Mouse (Mus musculus) intestine, embryonic 15.5 days (tissue): ENCODE measurements around the gene Avil. TPM values are rescaled to one million over a fixed set of nuclear protein-coding genes. Genes with fewer than 3 reads are reported as not detected.

ENCODE experiments used
- ATAC-seq: fragments of 200-750 bp; cut with Nextera tagmentation; 2 replicates; pipeline ENCODE4 v1.8.0; 2017; ENCODE audit warnings: moderate TSS enrichment, moderate library complexity
- H3K27ac ChIP-seq: fragments of 300-500 bp; sonication (generic); 2 replicates; pipeline ENCODE4 v1.5.1; 2015; ENCODE audit warnings: mild to moderate bottlenecking, inconsistent platforms
- H3K27me3 ChIP-seq: fragments of 300-500 bp; sonication (generic); replicated peaks from 2 replicates; pipeline ENCODE4 v1.6.1; 2015; ENCODE audit warnings: inconsistent platforms
- H3K36me3 ChIP-seq: fragments of 300-500 bp; sonication (generic); 2 replicates; pipeline ENCODE4 v1.6.1; 2015; ENCODE audit warnings: inconsistent platforms
- H3K4me1 ChIP-seq: fragments of 300-500 bp; sonication (generic); replicated peaks from 2 replicates; pipeline ENCODE4 v1.6.1; 2015; ENCODE audit warnings: inconsistent platforms
- H3K4me2 ChIP-seq: fragments of 300-500 bp; sonication (generic); replicated peaks from 2 replicates; pipeline ENCODE4 v1.6.1; 2015; ENCODE audit warnings: mild to moderate bottlenecking, inconsistent platforms
- H3K4me3 ChIP-seq: fragments of 300-500 bp; sonication (generic); replicated peaks from 2 replicates; pipeline ENCODE4 v1.5.1; 2015; ENCODE audit warnings: inconsistent platforms
- H3K9ac ChIP-seq: fragments of 300-500 bp; sonication (generic); 2 replicates; pipeline ENCODE4 v1.6.1; 2015; ENCODE audit warnings: inconsistent platforms
- H3K9me3 ChIP-seq: fragments of 300-500 bp; sonication (generic); 2 replicates; pipeline ENCODE4 v1.6.1; 2016; ENCODE audit warnings: inconsistent platforms
- WGBS: fragments of 180-500 bp; shearing (Covaris S2); methylation state at CpG from one replicate; pipeline ENCODE4 v1.1.7; 2015; 5-methylcytosine and 5-hydroxymethylcytosine counted together
- polyA plus RNA-seq: library from polyadenylated mRNA; unstranded; fragments of >200 nt; fragmentation: Nextera tagmentation; extraction: Ambion mirVana; gene quantifications from 2 replicates; pipeline ENCODE4 v1.2.1, GENCODE M21; 2015

The Avil gene
- polyA plus RNA-seq, 1 experiment from 2014 or later: 0.21 TPM

GRCm38 (mm10) chr10:127040569-127041214, 40.2 kb downstream of the Avil start:
- peak overlapping the region; percentile 97 for H3K4me2 ChIP-seq
- WGBS: 2% methylated on average over 20 of the region's 20 CpGs
- no peaks in the 10 kb centered on the region for H3K36me3 ChIP-seq
- 0 out of 2 replicates have a peak, but pooled peaks cover 3% of the 10 kb centered on the region for H3K27me3 ChIP-seq
- peak overlapping the region; percentile 69 for H3K9ac ChIP-seq
- H3K27ac ChIP-seq: no peak overlapping the region; the same call in 1 of the 2 replicates
- H3K4me3 ChIP-seq: peak overlapping the region; percentile 85
- no peak for ATAC-seq
- H3K4me1 ChIP-seq: peaks cover 11% of the 10 kb centered on the region
- no peaks in the 10 kb centered on the region for H3K9me3 ChIP-seq

GRCm38 (mm10) chr10:127041274-127041766, 40.8 kb downstream of the Avil start, which contains the start of the genes Mettl1 and Eef1akmt3:
Gene Mettl1 (plus strand): TSS chr10:127041414.
Gene Eef1akmt3 (minus strand): TSS chr10:127041513.
- Histone ChIP-seq H3K9me3 (no peaks in the 10 kb centered on the region), H3K9ac (peak within 1 kb of the TSS; percentile 69), H3K4me3 (peak within 1 kb of the TSS; percentile 85), H3K27ac (peak within 1 kb of the TSS; percentile 71), H3K4me2 (peak within 1 kb of the TSS; percentile 97), H3K27me3 (0 out of 2 replicates have a peak, but pooled peaks cover 3% of the 10 kb centered on the region), H3K36me3 (0 out of 2 replicates have a peak, but pooled peaks cover 2% of the 10 kb centered on the region), H3K4me1 (peaks cover 11% of the 10 kb centered on the region)
- peak; percentile 78 for ATAC-seq
- WGBS: 1% methylated on average over 28 of the region's 28 CpGs

- Histone ChIP-seq H3K9ac (peak overlapping the region; percentile 69), H3K36me3 (0 out of 2 replicates have a peak, but pooled peaks cover 2% of the 10 kb centered on the region), H3K9me3 (no peaks in the 10 kb centered on the region), H3K4me2 (peak overlapping the region; percentile 97), H3K4me3 (peak overlapping the region; percentile 85), H3K27ac (peak overlapping the region; percentile 71), H3K4me1 (peaks cover 11% of the 10 kb centered on the region), H3K27me3 (0 out of 2 replicates have a peak, but pooled peaks cover 3% of the 10 kb centered on the region)
- ATAC-seq: peak; percentile 92
- WGBS: under 1% methylated on average over 38 of the region's 44 CpGs
Measured at GRCm38 (mm10) chr10:127041774-127042338, 41.3 kb downstream of the Avil start.

GRCm38 (mm10) chr10:127042468-127043115, 42.1 kb downstream of the Avil start:
- H3K27me3 ChIP-seq: peaks cover 6% of the 10 kb centered on the region
- peaks cover 11% of the 10 kb centered on the region for H3K4me1 ChIP-seq
- peak; percentile 10 for ATAC-seq
- H3K9ac ChIP-seq: peak overlapping the region; percentile 69
- peak overlapping the region; percentile 71 for H3K27ac ChIP-seq
- H3K36me3 ChIP-seq: 0 out of 2 replicates have a peak, but pooled peaks cover 2% of the 10 kb centered on the region
- no peaks in the 10 kb centered on the region for H3K9me3 ChIP-seq
- peak overlapping the region; percentile 97 for H3K4me2 ChIP-seq
- H3K4me3 ChIP-seq: peak overlapping the region; percentile 85
- 16% methylated on average over 5 of the region's 5 CpGs for WGBS

- ATAC-seq: no peak
- peaks cover 12% of the 10 kb centered on the region for H3K27me3 ChIP-seq
- 0 out of 2 replicates have a peak overlapping the region, but pooled peaks have one; percentile 97 for H3K4me2 ChIP-seq
- H3K4me1 ChIP-seq: peaks cover 11% of the 10 kb centered on the region
- no peaks in the 10 kb centered on the region for H3K9me3 ChIP-seq
- H3K27ac ChIP-seq: no peak overlapping the region
- H3K9ac ChIP-seq: no peak overlapping the region
- no peak overlapping the region for H3K4me3 ChIP-seq
- H3K36me3 ChIP-seq: 0 out of 2 replicates have a peak, but pooled peaks cover 2% of the 10 kb centered on the region
- 91% methylated on average over 6 of the region's 6 CpGs for whole genome bisulfite sequencing
Measured at GRCm38 (mm10) chr10:127043187-127043586, 42.7 kb downstream of the Avil start.

- WGBS: 31% methylated on average over 5 of the region's 5 CpGs
- peaks cover 17% of the 10 kb centered on the region for H3K4me1 ChIP-seq
Measured at GRCm38 (mm10) chr10:127047954-127048353, 47.4 kb downstream of the Avil start, which contains the start of gene Cyp27b1. Gene Cyp27b1 (plus strand): TSS chr10:127048250.

GRCm38 (mm10) chr10:127048608-127049394, 48.3 kb downstream of the Avil start:
- Histone ChIP-seq H3K9ac (no peak overlapping the region), H3K4me3 (peak overlapping the region; percentile 26), H3K4me1 (peaks cover 17% of the 10 kb centered on the region), H3K27me3 (peaks cover 42% of the 10 kb centered on the region), H3K27ac (no peak overlapping the region), H3K4me2 (peak overlapping the region; percentile 66), H3K9me3 (no peaks in the 10 kb centered on the region), H3K36me3 (0 out of 2 replicates have a peak, but pooled peaks cover 2% of the 10 kb centered on the region)
- WGBS: 5% methylated on average over 35 of the region's 35 CpGs
- no peak for ATAC-seq

More at GRCm38 (mm10) chr10:127047954-127048353, 47.4 kb downstream of the Avil start, which contains the start of gene Cyp27b1:
- H3K4me2 ChIP-seq: peak within 1 kb of the TSS; percentile 66
- H3K4me3 ChIP-seq: peak within 1 kb of the TSS; percentile 26
- H3K27me3 ChIP-seq: peaks cover 42% of the 10 kb centered on the region
- H3K36me3 ChIP-seq: 0 out of 2 replicates have a peak, but pooled peaks cover 2% of the 10 kb centered on the region
- H3K9ac ChIP-seq: no peak within 1 kb of the TSS
- no peak for ATAC-seq
- no peaks in the 10 kb centered on the region for H3K9me3 ChIP-seq
- H3K27ac ChIP-seq: no peak within 1 kb of the TSS

- Histone ChIP-seq H3K4me1 (peaks cover 17% of the 10 kb centered on the region), H3K27ac (no peak overlapping the region), H3K4me3 (peak overlapping the region; percentile 26), H3K27me3 (peaks cover 42% of the 10 kb centered on the region), H3K4me2 (peak overlapping the region; percentile 66), H3K36me3 (0 out of 2 replicates have a peak, but pooled peaks cover 2% of the 10 kb centered on the region), H3K9ac (no peak overlapping the region), H3K9me3 (no peaks in the 10 kb centered on the region)
- WGBS: 3% methylated on average over 29 of the region's 29 CpGs
- peak; percentile 70 for ATAC-seq
Measured at GRCm38 (mm10) chr10:127049395-127050118, 49.0 kb downstream of the Avil start.

GRCm38 (mm10) chr10:127050119-127050474, 49.6 kb downstream of the Avil start:
- Histone ChIP-seq H3K4me2 (peak overlapping the region; percentile 66), H3K4me3 (no peak overlapping the region), H3K27me3 (peaks cover 42% of the 10 kb centered on the region), H3K36me3 (0 out of 2 replicates have a peak, but pooled peaks cover 2% of the 10 kb centered on the region), H3K4me1 (peaks cover 17% of the 10 kb centered on the region), H3K9me3 (no peaks in the 10 kb centered on the region), H3K9ac (no peak overlapping the region), H3K27ac (no peak overlapping the region)
- 14% methylated on average over 10 of the region's 10 CpGs for WGBS
- ATAC-seq: peak; percentile 28

- WGBS: 57% methylated on average over 4 of the region's 4 CpGs
- Histone ChIP-seq H3K27ac (no peak overlapping the region), H3K9me3 (no peaks in the 10 kb centered on the region), H3K27me3 (peaks cover 19% of the 10 kb centered on the region), H3K4me1 (peaks cover 20% of the 10 kb centered on the region), H3K4me3 (no peak overlapping the region), H3K4me2 (no peak overlapping the region), H3K9ac (no peak overlapping the region), H3K36me3 (peaks cover 4% of the 10 kb centered on the region; the same call in 1 of the 2 replicates)
- ATAC-seq: no peak
Measured at GRCm38 (mm10) chr10:127054646-127055045, 54.1 kb downstream of the Avil start.

GRCm38 (mm10) chr10:127055406-127055805, 54.9 kb downstream of the Avil start:
- no peak overlapping the region for H3K9ac ChIP-seq
- no peak overlapping the region for H3K4me3 ChIP-seq
- H3K4me2 ChIP-seq: no peak overlapping the region
- peaks cover 11% of the 10 kb centered on the region for H3K27me3 ChIP-seq
- H3K36me3 ChIP-seq: peaks cover 4% of the 10 kb centered on the region; the same call in 1 of the 2 replicates
- ATAC-seq: no peak
- WGBS: 86% methylated on average over 8 of the region's 8 CpGs
- peaks cover 18% of the 10 kb centered on the region for H3K4me1 ChIP-seq
- H3K9me3 ChIP-seq: no peaks in the 10 kb centered on the region
- H3K27ac ChIP-seq: no peak overlapping the region
